Mouse (Mus musculus): ENCODE measurements around the gene Gm13285. TPM values are rescaled to one million over a fixed set of nuclear protein-coding genes. Genes with fewer than 3 reads are reported as not detected.
"Not testable (repeated sequence)": the region's sequence is repeated elsewhere in the genome, so short reads cannot be mapped to it uniquely, and the experiment has no call there.

The Gm13285 gene
- 1.0 and 1.2 TPM in 2 replicates for polyA plus RNA-seq (2015; fragmentation: Nextera tagmentation; extraction: Ambion mirVana)

DNA sequence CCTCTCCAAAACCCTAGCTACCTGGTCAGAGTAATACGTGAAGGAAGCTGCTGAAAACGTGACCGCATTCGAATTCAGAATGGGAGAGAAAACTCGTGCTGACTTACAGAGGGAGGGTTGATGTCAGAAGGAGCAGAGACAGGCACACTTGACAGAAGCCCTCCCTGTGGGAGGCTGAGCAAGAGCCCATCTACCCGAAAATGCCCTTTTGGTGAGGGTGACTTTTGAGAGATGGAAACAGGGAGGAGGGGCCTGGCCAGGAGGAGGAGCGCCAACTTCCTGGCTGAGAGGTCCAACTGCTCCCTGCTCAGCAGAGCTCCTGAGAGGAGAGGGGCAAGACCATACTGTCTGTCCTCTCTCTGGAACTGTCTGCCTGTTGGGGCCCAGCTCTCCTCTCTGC lies at the start of gene Gm13285:
TSS of gene Gm13285 (plus strand) at position 301 of the 400 bp plus-strand sequence.
- H3K4me2 ChIP-seq; H3K27me3 ChIP-seq; ATAC-seq (replicated peaks; ENCODE audit: low FRiP score); H3K4me3 ChIP-seq (replicated peaks); H3K27ac ChIP-seq; H3K4me1 ChIP-seq; H3K36me3 ChIP-seq; H3K9me3 ChIP-seq (replicated peaks); H3K9ac ChIP-seq: not testable (repeated sequence)
- 13% methylated on average over 6 of the region's 7 CpGs for WGBS

DNA sequence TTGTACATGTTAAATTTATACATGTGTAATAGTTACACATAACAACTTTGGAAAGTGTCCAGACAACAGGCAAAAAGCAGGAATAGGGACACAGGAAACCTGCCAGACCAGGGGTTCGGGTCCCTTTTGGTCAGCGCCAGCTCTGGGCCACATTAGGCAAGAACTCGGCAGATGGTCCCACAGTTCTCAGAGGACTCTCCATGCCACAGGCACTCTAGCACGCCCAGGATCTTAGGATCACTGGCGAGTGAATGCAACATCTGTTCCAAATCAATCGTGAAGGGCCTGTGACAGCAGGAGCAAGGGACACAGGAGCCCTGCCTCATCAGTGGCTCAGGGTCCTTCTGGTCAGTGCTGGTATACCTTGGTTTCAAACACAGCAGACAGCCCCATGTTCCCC lies 49.5 kb upstream of the Gm13285 start:
- H3K4me2 ChIP-seq = no peak overlapping the region
- no peaks in the 10 kb centered on the region for H3K36me3 ChIP-seq
- no peaks in the 10 kb centered on the region for H3K4me1 ChIP-seq
- H3K4me3 ChIP-seq (replicated peaks) = no peak overlapping the region
- 58% methylated on average over 6 of the region's 6 CpGs for WGBS
- ATAC-seq (replicated peaks; ENCODE audit: low FRiP score) = no peak
- no peaks in the 10 kb centered on the region for H3K9me3 ChIP-seq (replicated peaks)
- H3K27ac ChIP-seq = no peak overlapping the region
- no peaks in the 10 kb centered on the region for H3K27me3 ChIP-seq
- no peak overlapping the region for H3K9ac ChIP-seq

DNA sequence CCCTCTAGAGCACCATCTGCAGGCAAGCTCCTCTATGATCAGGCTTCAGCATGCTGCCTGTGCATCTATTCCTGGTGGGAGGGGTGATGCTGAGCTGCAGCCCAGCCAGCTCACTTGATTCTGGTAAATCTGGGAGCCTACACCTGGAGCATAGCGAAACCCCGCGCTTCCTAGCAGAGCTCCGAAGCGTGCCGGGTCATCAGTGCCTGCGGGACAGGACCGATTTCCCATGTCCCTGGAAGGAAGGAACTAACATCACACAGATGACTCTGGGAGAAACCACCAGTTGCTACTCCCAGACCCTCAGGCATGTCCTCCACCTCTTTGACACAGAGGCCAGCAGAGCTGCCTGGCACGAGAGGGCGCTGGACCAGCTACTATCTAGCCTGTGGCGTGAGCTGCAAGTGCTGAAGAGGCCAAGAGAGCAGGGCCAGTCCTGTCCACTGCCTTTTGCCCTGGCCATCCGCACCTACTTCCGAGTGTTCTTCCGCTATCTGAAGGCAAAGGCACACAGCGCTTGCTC lies 44.6 kb upstream of the Gm13285 start, which contains the start of gene Gm13271:
TSS of gene Gm13271 (plus strand) at position 51 of the 523 bp plus-strand sequence.
- not testable (repeated sequence) for H3K4me1 ChIP-seq; H3K27ac ChIP-seq; H3K27me3 ChIP-seq; H3K9me3 ChIP-seq (replicated peaks); H3K4me3 ChIP-seq (replicated peaks); H3K36me3 ChIP-seq; H3K9ac ChIP-seq; H3K4me2 ChIP-seq; ATAC-seq (replicated peaks; ENCODE audit: low FRiP score)
- WGBS = 82% methylated on average over 15 of the region's 15 CpGs

DNA sequence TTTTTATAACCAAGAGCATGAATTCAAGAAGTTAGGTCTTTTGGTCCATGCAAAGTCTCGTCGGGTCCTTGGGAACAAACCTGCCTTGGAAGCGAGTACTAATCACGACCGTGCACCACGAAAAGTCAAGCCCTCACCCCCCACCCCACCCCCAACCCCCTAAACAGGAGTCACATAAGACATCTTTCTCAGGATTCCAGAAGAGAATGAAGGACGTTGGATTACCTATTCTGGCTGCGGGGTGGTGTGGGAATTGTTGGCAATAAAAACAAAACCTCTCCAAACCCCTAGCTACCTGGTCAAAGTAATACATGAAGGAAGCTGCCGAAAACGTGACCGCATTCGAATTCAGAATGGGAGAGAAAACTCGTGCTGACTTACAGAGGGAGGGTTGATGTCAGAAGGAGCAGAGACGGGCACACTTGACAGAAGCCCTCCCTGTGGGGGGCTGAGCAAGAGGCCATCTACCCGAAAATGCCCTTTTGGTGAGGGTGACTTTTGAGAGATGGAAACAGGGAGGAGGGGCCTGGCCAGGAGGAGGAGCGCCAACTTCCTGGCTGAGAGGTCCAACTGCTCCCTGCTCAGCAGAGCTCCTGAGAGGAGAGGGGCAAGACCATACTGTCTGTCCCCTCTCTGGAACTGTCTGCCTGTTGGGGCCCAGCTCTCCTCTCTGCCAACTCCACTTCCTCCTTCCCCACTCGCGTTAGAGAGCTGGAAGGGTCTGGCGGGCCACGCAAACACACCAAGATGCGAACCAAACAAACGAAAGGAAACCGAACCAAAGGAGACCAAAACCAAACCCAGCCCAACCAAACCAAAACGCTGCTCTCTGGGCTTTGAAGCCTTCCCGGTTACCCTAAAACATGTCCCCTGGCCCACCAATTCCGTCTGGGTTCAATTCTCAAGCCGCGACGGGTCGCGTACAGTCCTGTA lies 42.6 kb upstream of the Gm13285 start:
- H3K27me3 ChIP-seq; H3K9me3 ChIP-seq (replicated peaks); H3K36me3 ChIP-seq; ATAC-seq (replicated peaks; ENCODE audit: low FRiP score); H3K4me1 ChIP-seq: not testable (repeated sequence)
- Histone ChIP-seq H3K4me2 (peak overlapping the region; percentile 83), H3K4me3 (replicated peaks) (peak overlapping the region; percentile 56), H3K27ac (peak overlapping the region; percentile 97), H3K9ac (peak overlapping the region; percentile 66)
- 8% methylated on average over 29 of the region's 31 CpGs for WGBS

DNA sequence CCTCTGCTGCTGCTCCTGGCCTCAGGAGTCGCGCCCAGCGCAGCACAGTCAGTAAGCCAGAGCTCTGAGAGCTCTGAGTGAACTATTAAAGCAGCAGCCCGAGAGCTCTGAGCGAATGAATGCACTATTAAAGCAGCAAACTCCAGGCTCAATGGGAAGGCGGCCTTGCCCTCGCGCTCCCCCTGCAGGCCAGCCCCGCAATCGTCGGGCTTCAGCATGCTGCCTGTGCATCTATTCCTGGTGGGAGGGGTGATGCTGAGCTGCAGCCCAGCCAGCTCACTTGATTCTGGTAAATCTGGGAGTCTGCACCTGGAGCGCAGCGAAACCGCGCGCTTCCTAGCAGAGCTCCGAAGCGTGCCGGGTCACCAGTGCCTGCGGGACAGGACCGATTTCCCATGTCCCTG lies 41.8 kb upstream of the Gm13285 start:
- Histone ChIP-seq H3K9ac (peak overlapping the region; percentile 66; the same call in 1 of the 2 replicates), H3K27ac (peak overlapping the region; percentile 97), H3K4me3 (replicated peaks) (peak overlapping the region; percentile 56), H3K4me2 (peak overlapping the region; percentile 83)
- H3K4me1 ChIP-seq; H3K36me3 ChIP-seq; H3K27me3 ChIP-seq; H3K9me3 ChIP-seq (replicated peaks): not testable (repeated sequence)
- 0% methylated on average over 21 of the region's 21 CpGs for WGBS
- peak; percentile 100 for ATAC-seq (replicated peaks; ENCODE audit: low FRiP score)

DNA sequence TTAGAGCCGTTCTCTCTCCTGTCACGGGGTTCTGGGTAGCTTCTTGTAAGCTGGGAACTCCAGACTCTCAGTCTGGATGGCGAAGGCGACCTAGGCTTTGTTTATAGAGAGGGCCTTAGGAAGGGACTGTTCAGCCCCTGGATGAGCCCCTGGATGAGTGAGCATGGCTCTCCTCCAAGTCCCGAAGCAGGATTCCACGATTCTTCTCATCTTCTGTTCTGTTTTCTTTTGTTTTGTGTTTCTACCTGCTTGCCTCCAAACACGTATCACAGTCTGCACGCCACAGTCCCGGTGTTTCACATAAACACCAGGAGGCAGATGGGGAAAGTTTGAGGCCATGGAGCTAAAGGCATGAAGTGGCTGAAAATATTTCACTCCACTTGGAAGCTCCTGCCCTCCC lies 40.7 kb upstream of the Gm13285 start:
- H3K4me2 ChIP-seq; ATAC-seq (replicated peaks; ENCODE audit: low FRiP score); H3K4me1 ChIP-seq; H3K27me3 ChIP-seq; H3K4me3 ChIP-seq (replicated peaks); H3K9ac ChIP-seq; H3K36me3 ChIP-seq; H3K27ac ChIP-seq; H3K9me3 ChIP-seq (replicated peaks): not testable (repeated sequence)
- 90% methylated on average over 9 of the region's 9 CpGs for whole genome bisulfite sequencing

DNA sequence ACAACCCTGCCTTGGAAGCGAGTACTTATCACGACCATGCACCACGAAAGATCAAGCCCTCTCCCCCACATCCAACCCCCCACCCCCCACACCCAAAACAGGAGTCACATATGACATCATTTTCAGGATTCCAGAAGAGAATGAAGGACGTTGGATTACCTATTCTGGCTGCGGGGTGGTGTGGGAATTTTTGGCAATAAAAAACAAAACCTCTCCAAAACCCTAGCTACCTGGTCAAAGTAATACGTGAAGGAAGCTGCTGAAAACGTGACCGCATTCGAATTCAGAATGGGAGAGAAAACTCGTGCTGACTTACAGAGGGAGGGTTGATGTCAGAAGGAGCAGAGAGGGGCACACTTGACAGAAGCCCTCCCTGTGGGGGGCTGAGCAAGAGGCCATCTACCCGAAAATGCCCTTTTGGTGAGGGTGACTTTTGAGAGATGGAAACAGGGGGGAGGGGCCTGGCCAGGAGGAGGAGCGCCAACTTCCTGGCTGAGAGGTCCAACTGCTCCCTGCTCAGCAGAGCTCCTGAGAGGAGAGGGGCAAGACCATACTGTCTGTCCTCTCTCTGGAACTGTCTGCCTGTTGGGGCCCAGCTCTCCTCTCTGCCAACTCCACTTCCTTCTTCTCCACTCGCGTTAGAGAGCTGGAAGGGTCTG lies 39.7 kb upstream of the Gm13285 start, which contains the start of gene Gm13283:
TSS of gene Gm13283 (plus strand) at position 510 of the 659 bp plus-strand sequence.
- Histone ChIP-seq H3K27ac (peak within 1 kb of the TSS; percentile 82), H3K4me2 (peak within 1 kb of the TSS; percentile 54), H3K4me3 (replicated peaks) (peak within 1 kb of the TSS; percentile 34)
- not testable (repeated sequence) for H3K4me1 ChIP-seq; H3K9me3 ChIP-seq (replicated peaks); H3K27me3 ChIP-seq; H3K9ac ChIP-seq; H3K36me3 ChIP-seq; ATAC-seq (replicated peaks; ENCODE audit: low FRiP score)
- 21% methylated on average over 10 of the region's 14 CpGs for WGBS

DNA sequence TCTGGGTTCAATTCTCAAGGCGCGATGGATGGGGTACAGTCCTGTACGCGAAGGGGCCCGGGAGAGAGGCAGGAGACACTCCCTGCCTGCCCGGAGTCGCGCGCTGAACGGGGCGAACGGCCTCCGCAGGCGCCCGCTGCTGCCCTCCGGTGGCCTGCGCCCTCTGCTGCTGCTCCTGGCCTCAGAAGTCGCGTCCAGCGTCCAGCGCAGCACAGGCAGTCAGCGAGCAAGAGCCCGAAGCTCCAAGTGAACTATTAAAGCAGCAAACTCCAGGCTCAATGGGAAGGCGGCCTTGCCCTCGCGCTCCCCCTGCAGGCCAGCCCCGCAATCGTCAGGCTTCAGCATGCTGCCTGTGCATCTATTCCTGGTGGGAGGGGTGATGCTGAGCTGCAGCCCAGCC lies 39.0 kb upstream of the Gm13285 start:
- peak overlapping the region; percentile 34 for H3K4me3 ChIP-seq (replicated peaks)
- H3K9me3 ChIP-seq (replicated peaks); H3K4me1 ChIP-seq; H3K9ac ChIP-seq; H3K27me3 ChIP-seq; H3K36me3 ChIP-seq; ATAC-seq (replicated peaks; ENCODE audit: low FRiP score): not testable (repeated sequence)
- H3K4me2 ChIP-seq = peak overlapping the region; percentile 54
- peak overlapping the region; percentile 82 for H3K27ac ChIP-seq
- WGBS = under 1% methylated on average over 23 of the region's 28 CpGs

DNA sequence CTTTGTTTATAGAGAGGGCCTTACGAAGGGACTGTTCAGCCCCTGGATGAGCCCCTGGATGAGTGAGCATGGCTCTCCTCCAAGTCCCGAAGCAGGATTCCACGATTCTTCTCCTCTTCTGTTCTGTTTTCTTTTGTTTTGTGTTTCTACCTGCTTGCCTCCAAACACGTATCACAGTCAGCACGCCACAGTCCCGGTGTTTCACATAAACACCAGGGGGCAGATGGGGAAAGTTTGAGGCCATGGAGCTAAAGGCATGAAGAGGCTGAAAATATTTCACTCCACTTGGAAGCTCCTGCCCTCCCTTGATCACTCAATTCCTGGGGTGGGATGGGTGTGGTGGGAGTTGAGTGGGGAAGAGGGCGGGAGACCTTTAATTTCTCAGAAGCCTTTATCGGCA lies 37.7 kb upstream of the Gm13285 start:
- H3K4me2 ChIP-seq; ATAC-seq (replicated peaks; ENCODE audit: low FRiP score); H3K4me3 ChIP-seq (replicated peaks); H3K27me3 ChIP-seq; H3K9me3 ChIP-seq (replicated peaks); H3K9ac ChIP-seq; H3K36me3 ChIP-seq; H3K4me1 ChIP-seq; H3K27ac ChIP-seq: not testable (repeated sequence)
- WGBS = 74% methylated on average over 6 of the region's 8 CpGs

DNA sequence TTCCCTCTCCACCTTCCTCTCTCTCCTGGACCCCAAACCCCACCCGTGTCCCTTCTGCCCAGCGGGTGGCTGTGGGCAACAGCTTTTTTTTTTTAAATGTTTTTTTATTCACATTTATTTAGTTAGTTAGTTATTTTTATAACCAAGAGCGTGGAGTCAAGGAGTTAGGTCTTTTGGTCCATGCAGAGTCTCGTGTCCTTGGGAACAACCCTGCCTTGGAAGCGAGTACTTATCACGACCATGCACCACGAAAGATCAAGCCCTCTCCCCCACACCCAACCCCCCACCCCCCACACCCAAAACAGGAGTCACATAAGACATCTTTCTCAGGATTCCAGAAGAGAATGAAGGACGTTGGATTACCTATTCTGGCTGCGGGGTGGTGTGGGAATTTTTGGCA lies 37.1 kb upstream of the Gm13285 start:
- not testable (repeated sequence) for H3K9me3 ChIP-seq (replicated peaks); H3K27ac ChIP-seq; H3K27me3 ChIP-seq; H3K4me3 ChIP-seq (replicated peaks); H3K9ac ChIP-seq; H3K36me3 ChIP-seq; H3K4me1 ChIP-seq; ATAC-seq (replicated peaks; ENCODE audit: low FRiP score)
- WGBS = 51% methylated on average over 9 of the region's 9 CpGs
- H3K4me2 ChIP-seq = peak overlapping the region; percentile 53; the same call in 1 of the 2 replicates

DNA sequence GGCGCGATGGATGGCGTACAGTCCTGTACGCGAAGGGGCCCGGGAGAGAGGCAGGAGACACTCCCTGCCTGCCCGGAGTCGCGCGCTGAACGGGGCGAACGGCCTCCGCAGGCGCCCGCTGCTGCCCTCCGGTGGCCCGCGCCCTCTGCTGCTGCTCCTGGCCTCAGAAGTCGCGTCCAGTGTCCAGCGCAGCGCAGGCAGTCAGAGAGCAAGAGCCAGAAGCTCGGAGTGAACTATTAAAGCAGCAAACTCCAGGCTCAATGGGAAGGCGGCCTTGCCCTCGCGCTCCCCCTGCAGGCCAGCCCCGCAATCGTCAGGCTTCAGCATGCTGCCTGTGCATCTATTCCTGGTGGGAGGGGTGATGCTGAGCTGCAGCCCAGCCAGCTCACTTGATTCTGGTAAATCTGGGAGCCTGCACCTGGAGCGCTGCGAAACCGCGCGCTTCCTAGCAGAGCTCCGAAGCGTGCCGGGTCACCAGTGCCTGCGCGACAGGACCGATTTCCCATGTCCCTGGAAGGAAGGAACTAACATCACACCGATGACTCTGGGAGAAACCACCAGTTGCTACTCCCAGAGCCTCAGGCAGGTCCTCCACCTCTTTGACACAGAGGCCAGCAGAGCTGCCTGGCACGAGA lies 36.0 kb upstream of the Gm13285 start:
- H3K4me1 ChIP-seq; H3K9ac ChIP-seq; H3K9me3 ChIP-seq (replicated peaks); ATAC-seq (replicated peaks; ENCODE audit: low FRiP score); H3K27me3 ChIP-seq; H3K36me3 ChIP-seq: not testable (repeated sequence)
- Histone ChIP-seq H3K27ac (peak overlapping the region; percentile 58; the same call in 1 of the 2 replicates), H3K4me3 (replicated peaks) (peak overlapping the region; percentile 33), H3K4me2 (peak overlapping the region; percentile 51)
- WGBS = 3% methylated on average over 36 of the region's 42 CpGs

DNA sequence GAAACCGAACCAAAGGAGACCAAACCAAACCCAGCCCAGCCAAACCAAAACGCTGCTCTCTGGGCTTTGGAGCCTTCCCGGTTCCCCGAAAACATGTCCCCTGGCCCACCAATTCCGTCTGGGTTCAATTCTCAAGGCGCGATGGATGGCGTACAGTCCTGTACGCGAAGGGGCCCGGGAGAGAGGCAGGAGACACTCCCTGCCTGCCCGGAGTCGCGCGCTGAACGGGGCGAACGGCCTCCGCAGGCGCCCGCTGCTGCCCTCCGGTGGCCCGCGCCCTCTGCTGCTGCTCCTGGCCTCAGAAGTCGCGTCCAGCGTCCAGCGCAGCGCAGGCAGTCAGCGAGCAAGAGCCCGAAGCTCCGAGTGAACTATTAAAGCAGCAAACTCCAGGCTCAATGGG lies 25.9 kb upstream of the Gm13285 start, which contains the start of gene Gm13290:
TSS of gene Gm13290 (plus strand) at position 301 of the 400 bp plus-strand sequence.
- not testable (repeated sequence) for H3K36me3 ChIP-seq; H3K4me3 ChIP-seq (replicated peaks); H3K9ac ChIP-seq; H3K4me2 ChIP-seq; H3K27me3 ChIP-seq; H3K4me1 ChIP-seq; ATAC-seq (replicated peaks; ENCODE audit: low FRiP score); H3K9me3 ChIP-seq (replicated peaks); H3K27ac ChIP-seq
- WGBS = no CpG with 5 or more reads among the region's 32 CpGs
